Mouse (Mus musculus) heart, embryonic 12.5 days (tissue): ENCODE measurements at regions not wholly inside any gene's neighbourhood (a gene's known extent, or its start where the extent isn't known, plus 50 kb on each side); places are given as distances from the start of the nearest gene placed in this dataset.

ENCODE experiments used
- ATAC-seq: fragments of 200-750 bp; cut with Nextera tagmentation; 2 replicates; pipeline ENCODE4 v1.8.0; 2017; ENCODE audit warnings: moderate TSS enrichment, moderate library complexity; ENCODE audit not compliant: insufficient number of reproducible peaks, low FRiP score
- H3K27ac ChIP-seq: fragments of 300-500 bp; sonication (generic); 2 replicates; pipeline ENCODE4 v1.5.1; 2016; ENCODE audit warnings: mild to moderate bottlenecking, moderate library complexity; ENCODE audit not compliant: poor library complexity, severe bottlenecking
- H3K27me3 ChIP-seq: fragments of 300-500 bp; sonication (generic); replicated peaks from 2 replicates; pipeline ENCODE4 v1.6.1; 2016; ENCODE audit warnings: mild to moderate bottlenecking, moderate library complexity
- H3K36me3 ChIP-seq: fragments of 300-500 bp; sonication (generic); 2 replicates; pipeline ENCODE4 v1.6.1; 2016; ENCODE audit warnings: mild to moderate bottlenecking, moderate library complexity
- H3K4me1 ChIP-seq: fragments of 300-500 bp; sonication (generic); replicated peaks from 2 replicates; pipeline ENCODE4 v1.6.1; 2016; ENCODE audit warnings: mild to moderate bottlenecking
- H3K4me2 ChIP-seq: fragments of 300-500 bp; sonication (generic); 2 replicates; pipeline ENCODE4 v1.6.1; 2016; ENCODE audit warnings: mild to moderate bottlenecking, moderate library complexity
- H3K4me3 ChIP-seq: fragments of 300-500 bp; sonication (generic); 2 replicates; pipeline ENCODE4 v1.5.1; 2016; ENCODE audit warnings: mild to moderate bottlenecking
- H3K9ac ChIP-seq: fragments of 300-500 bp; sonication (generic); 2 replicates; pipeline ENCODE4 v1.6.1; 2016; ENCODE audit warnings: mild to moderate bottlenecking, moderate library complexity
- H3K9me3 ChIP-seq: fragments of 300-500 bp; sonication (generic); replicated peaks from 2 replicates; pipeline ENCODE4 v1.6.1; 2016; ENCODE audit warnings: mild to moderate bottlenecking, moderate library complexity
- WGBS: fragments of 180-500 bp; shearing (Covaris S2); methylation state at CpG from one replicate; pipeline ENCODE4 v1.1.7; 2016; 5-methylcytosine and 5-hydroxymethylcytosine counted together

GRCm38 (mm10) chr3:19056623-19057022 is 571.9 kb downstream of the 1700064H15Rik start:
- H3K4me2 ChIP-seq: peak overlapping the region; percentile 2; the same call in 1 of the 2 replicates
- H3K4me3 ChIP-seq: no peak overlapping the region
- 40% methylated on average over 8 of the region's 9 CpGs for WGBS
- H3K36me3 ChIP-seq: no peaks in the 10 kb centered on the region
- H3K4me1 ChIP-seq: peaks cover 4% of the 10 kb centered on the region
- no peaks in the 10 kb centered on the region for H3K27me3 ChIP-seq
- no peak for ATAC-seq
- H3K27ac ChIP-seq: no peak overlapping the region
- no peaks in the 10 kb centered on the region for H3K9me3 ChIP-seq
- H3K9ac ChIP-seq: no peak overlapping the region

DNA sequence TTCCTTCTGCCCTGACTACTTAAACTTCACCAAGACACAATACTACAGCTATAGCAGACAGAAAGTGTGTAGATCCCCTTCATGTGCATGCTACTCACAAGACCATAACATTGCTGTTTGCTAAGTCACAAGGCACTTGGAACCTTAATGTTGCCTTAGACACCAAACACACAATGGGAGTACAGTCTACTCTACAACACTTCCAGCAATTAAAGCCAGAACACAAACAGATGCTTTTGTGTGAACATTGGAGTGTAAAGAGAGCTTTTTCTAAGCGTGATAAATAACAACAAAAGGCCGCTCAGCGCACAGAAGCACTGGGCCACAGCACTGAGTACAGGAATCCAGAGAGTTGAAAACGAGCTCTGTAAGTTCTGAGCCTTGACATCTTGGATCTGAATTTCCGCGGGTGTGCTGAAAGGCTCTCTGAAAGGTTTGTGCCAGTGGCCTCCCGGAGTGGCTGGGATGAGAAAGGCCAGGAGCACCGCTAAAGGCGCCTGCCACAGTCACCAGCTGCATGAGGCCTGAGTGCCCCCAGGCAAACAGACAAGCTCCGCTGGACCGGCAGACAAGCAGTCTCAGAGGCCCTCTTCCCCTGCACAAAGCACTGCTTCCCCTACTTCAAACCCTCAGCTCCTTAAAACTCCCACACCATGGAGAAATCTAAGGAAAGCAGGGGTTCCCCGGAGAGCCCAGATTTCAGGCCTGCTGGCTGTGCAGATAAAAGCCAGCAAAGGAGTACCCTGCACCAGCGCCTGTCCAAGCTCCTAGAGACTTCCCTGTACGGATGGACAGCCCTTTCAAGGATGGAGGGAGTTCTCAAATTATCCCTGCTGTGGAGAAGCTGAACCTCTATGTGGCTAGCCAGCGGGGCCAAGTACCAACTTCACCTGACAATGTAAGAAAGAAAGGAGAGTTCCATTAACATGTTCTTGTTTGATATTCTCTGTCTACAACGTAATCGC is 568.3 kb downstream of the 1700064H15Rik start:
- no peak overlapping the region for H3K27ac ChIP-seq
- 30% methylated on average over 17 of the region's 17 CpGs for WGBS
- H3K9ac ChIP-seq: no peak overlapping the region; the same call in 1 of the 2 replicates
- H3K9me3 ChIP-seq: no peaks in the 10 kb centered on the region
- no peaks in the 10 kb centered on the region for H3K27me3 ChIP-seq
- H3K4me2 ChIP-seq: no peak overlapping the region
- H3K4me3 ChIP-seq: no peak overlapping the region
- H3K4me1 ChIP-seq: peaks cover 4% of the 10 kb centered on the region
- H3K36me3 ChIP-seq: no peaks in the 10 kb centered on the region
- no peak for ATAC-seq

DNA sequence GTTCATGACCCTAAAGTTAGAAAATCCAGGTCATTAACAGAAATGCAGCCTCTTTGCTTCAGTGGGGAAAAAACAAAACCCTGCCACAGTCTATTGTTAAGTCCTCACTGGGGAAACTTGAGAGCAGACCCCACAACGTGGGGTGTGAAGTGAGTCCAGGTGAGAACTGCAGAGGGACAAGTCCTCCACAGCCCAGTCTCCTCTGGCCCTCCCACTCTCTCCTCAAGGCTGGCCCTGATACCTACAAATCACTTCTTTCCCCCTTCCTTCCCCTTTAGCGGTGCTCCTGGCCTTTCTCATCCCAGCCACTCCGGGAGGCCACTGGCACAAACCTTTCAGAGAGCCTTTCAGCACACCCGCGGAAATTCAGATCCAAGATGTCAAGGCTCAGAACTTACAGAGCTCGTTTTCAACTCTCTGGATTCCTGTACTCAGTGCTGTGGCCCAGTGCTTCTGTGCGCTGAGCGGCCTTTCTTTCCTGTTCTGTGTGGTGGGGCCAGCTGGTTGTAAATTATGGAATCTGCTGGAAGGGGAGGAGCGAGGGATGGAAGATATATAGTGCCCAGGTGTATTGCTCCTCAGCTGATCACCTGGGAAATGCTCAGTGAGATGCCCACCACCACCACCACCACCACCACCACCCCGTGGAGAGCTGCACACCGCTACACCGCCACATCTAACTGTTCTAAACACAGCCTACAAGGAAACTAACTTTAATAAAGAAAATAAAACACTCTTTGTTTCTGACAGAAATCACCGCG is 566.8 kb downstream of the 1700064H15Rik start:
- H3K4me2 ChIP-seq: no peak overlapping the region
- ATAC-seq: no peak
- H3K36me3 ChIP-seq: no peaks in the 10 kb centered on the region
- H3K27me3 ChIP-seq: no peaks in the 10 kb centered on the region
- H3K4me1 ChIP-seq: peaks cover 4% of the 10 kb centered on the region
- H3K27ac ChIP-seq: no peak overlapping the region
- no peak overlapping the region for H3K9ac ChIP-seq
- WGBS: 41% methylated on average over 14 of the region's 14 CpGs
- no peak overlapping the region for H3K4me3 ChIP-seq
- H3K9me3 ChIP-seq: no peaks in the 10 kb centered on the region

GRCm38 (mm10) chr3:19062249-19062859 is 566.1 kb downstream of the 1700064H15Rik start:
- no peak overlapping the region for H3K9ac ChIP-seq
- H3K4me3 ChIP-seq: no peak overlapping the region
- H3K27ac ChIP-seq: no peak overlapping the region
- no peaks in the 10 kb centered on the region for H3K36me3 ChIP-seq
- H3K4me2 ChIP-seq: no peak overlapping the region
- no peaks in the 10 kb centered on the region for H3K9me3 ChIP-seq
- 30% methylated on average over 6 of the region's 6 CpGs for WGBS
- no peaks in the 10 kb centered on the region for H3K27me3 ChIP-seq
- ATAC-seq: no peak
- H3K4me1 ChIP-seq: peaks cover 4% of the 10 kb centered on the region

DNA sequence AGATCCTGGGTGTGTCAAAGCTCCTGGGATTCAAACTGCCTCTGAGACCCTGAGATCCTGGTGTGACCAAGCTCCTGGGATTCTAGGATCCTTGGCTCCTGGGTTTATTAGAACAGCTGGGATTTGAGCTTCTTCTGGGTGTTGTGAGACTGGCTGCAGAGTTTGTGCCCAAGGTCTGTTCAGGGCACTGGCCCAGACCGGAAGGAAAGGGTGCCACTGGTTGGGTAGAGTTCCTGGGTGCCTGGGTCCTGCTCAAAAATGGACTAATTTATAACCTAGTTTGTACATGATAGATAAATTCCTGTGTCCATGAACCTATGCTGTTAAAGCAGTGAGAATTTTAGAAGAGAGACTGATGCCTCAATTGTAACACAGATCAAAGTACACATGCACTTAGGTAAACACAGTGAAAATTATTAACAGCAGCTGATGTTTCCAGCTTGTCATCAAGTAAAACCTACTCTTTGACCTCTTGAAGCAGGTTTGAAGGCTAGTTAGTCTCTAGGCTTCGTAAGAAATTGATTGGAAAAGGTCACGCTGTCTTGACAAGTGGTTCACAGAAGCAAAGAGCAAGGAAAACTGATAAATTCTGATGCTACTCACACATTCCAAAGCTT is 561.2 kb downstream of the 1700064H15Rik start:
- no peak for ATAC-seq
- H3K27me3 ChIP-seq: no peaks in the 10 kb centered on the region
- no peak overlapping the region for H3K4me2 ChIP-seq
- no peaks in the 10 kb centered on the region for H3K9me3 ChIP-seq
- no peaks in the 10 kb centered on the region for H3K36me3 ChIP-seq
- no peak overlapping the region for H3K9ac ChIP-seq
- WGBS: 79% methylated on average over 3 of the region's 3 CpGs
- no peak overlapping the region for H3K4me3 ChIP-seq
- H3K27ac ChIP-seq: no peak overlapping the region
- H3K4me1 ChIP-seq: no peaks in the 10 kb centered on the region
